Mouse (Mus musculus) myocyte (in vitro differentiated cells): ENCODE measurements at regions not wholly inside any gene's neighbourhood (a gene's known extent, or its start where the extent isn't known, plus 50 kb on each side); places are given as distances from the start of the nearest gene placed in this dataset.

Experiments used
- H3K27me3 ChIP-seq: one replicate; pipeline ENCODE4 v1.6.1; 2011; ENCODE audit not compliant: control insufficient read depth, insufficient read depth, insufficient read length
- H3K36me3 ChIP-seq: one replicate; pipeline ENCODE4 v1.6.1; 2011; ENCODE audit not compliant: control insufficient read depth, insufficient read depth
- H3K4me2 ChIP-seq: one replicate; pipeline ENCODE4 v1.6.1; 2011; ENCODE audit warnings: low read depth, control low read depth
- H3K4me3 ChIP-seq: one replicate; pipeline ENCODE4 v1.5.1; 2011; ENCODE audit warnings: mild to moderate bottlenecking, control low read depth, moderate library complexity
- H3K79me2 ChIP-seq: one replicate; pipeline ENCODE4 v1.6.1; 2011; ENCODE audit not compliant: control insufficient read depth, insufficient read depth
- H3ac ChIP-seq: one replicate; pipeline ENCODE4 v1.6.1; 2011; ENCODE audit not compliant: control insufficient read depth, insufficient read length
- CEBPB ChIP-seq: IDR thresholded peaks from 2 replicates; pipeline ENCODE4 v1.6.1; 2011; ENCODE audit warnings: mild to moderate bottlenecking, moderate library complexity; ENCODE audit not compliant: poor library complexity, insufficient read depth, severe bottlenecking
- MAX ChIP-seq: IDR thresholded peaks from one replicate; pipeline ENCODE4 v1.6.1; 2011; ENCODE audit warnings: low read depth, mild to moderate bottlenecking, control low read depth
- MYOG ChIP-seq, 3 experiments: IDR thresholded peaks; one replicate each; pipeline ENCODE4 v1.6.1; 2011; ENCODE audit warnings: control low read depth in 2 of 3, low read depth in 2 of 3, mild to moderate bottlenecking in 2 of 3; ENCODE audit not compliant: insufficient read length in 2 of 3, control insufficient read depth in 1 of 3, insufficient read depth in 1 of 3
- REST ChIP-seq: IDR thresholded peaks from one replicate; pipeline ENCODE4 v1.6.1; 2011; ENCODE audit warnings: mild to moderate bottlenecking, control low read depth, moderate library complexity; ENCODE audit not compliant: insufficient read depth, insufficient read length
- TCF12 ChIP-seq: IDR thresholded peaks from one replicate; pipeline ENCODE4 v1.6.1; 2011; ENCODE audit warnings: mild to moderate bottlenecking, control low read depth; ENCODE audit not compliant: poor library complexity, insufficient read depth, severe bottlenecking
- TCF3 ChIP-seq: IDR thresholded peaks from one replicate; pipeline ENCODE4 v1.6.1; 2011; ENCODE audit warnings: low read depth, control low read depth; ENCODE audit not compliant: insufficient read length
- USF1 ChIP-seq: IDR thresholded peaks from one replicate; pipeline ENCODE4 v1.6.1; 2011; ENCODE audit warnings: low read depth, mild to moderate bottlenecking, control low read depth, moderate library complexity

DNA sequence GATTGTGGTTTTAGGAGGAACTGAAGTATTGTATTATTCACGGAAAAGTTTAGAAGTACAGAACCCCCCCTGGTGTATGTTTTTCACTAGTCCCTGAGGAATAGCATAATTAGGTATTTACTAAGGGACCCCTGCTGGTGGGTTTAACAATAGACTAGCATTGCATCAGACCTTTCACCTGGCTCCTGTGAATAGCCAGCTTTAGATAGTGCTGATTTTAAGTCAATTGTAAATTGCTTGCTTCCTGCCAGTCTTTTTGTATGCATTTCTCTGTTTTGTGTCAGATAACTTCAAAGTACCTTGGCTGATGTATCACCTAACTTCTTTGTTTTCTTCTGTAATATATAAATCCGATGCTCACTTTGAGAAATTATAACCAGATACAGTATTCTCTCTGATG lies 116.1 kb upstream of the Chst7 start:
- Histone ChIP-seq H3K27me3 (no peaks in the 10 kb centered on the region), H3ac (no peak overlapping the region), H3K4me3 (no peak overlapping the region), H3K79me2 (no peaks in the 10 kb centered on the region), H3K4me2 (no peak overlapping the region), H3K36me3 (no peaks in the 10 kb centered on the region)
- TF ChIP-seq CEBPB (no peak), TCF12 (no peak), MYOG (IDR thresholded peaks at IDR 0.05; ENCODE audit: control insufficient read depth in 1 of 3, insufficient read depth in 1 of 3, insufficient read length in 2 of 3, low read depth in 2 of 3) (no peak), TCF3 (no peak), USF1 (no peak), MAX (no peak), REST (no peak)
